Mouse (Mus musculus) adrenal gland, adult (tissue): Measurements from ENCODE around the gene Zfp296.

Experiments
- DNase-seq, 2 experiments: peaks; one replicate each; pipeline ENCODE4 v3.0.0; 2022 to 2023; ENCODE audit warnings: low spot score in 1 of 2; ENCODE audit not compliant: inconsistent age in 2 of 2

Gene Zfp296

GRCm38 (mm10) chr7:19577141-19577852 lies at the start of gene Zfp296, which contains the start of gene Gemin7:
TSS of gene Zfp296 (plus strand) at chr7:19577287.
TSS of gene Gemin7 (minus strand) at chr7:19577595.
- DNase-seq: peak in 1 of 2 experiments; percentile 65

- no peak for DNase-seq
Observed at GRCm38 (mm10) chr7:19531077-19531476, 46.0 kb upstream of the Zfp296 start.

- no peak for DNase-seq
Observed at GRCm38 (mm10) chr7:19532240-19532639, 44.8 kb upstream of the Zfp296 start.

- DNase-seq: peak in 1 of 2 experiments; percentile 69
Observed at GRCm38 (mm10) chr7:19534676-19535075, 42.4 kb upstream of the Zfp296 start.

- DNase-seq: peak in 1 of 2 experiments; percentile 33
Observed at GRCm38 (mm10) chr7:19540771-19541566, 36.1 kb upstream of the Zfp296 start.

GRCm38 (mm10) chr7:19541681-19542154 lies 35.4 kb upstream of the Zfp296 start:
- no peak for DNase-seq

- DNase-seq: peak; percentile 47 to 59
Observed at GRCm38 (mm10) chr7:19542155-19542691, 34.9 kb upstream of the Zfp296 start.

GRCm38 (mm10) chr7:19543584-19543983 lies 33.5 kb upstream of the Zfp296 start:
- DNase-seq: no peak

- no peak for DNase-seq
Observed at GRCm38 (mm10) chr7:19546007-19546406, 31.1 kb upstream of the Zfp296 start.

GRCm38 (mm10) chr7:19547344-19547969 lies 29.6 kb upstream of the Zfp296 start:
- no peak for DNase-seq

- no peak for DNase-seq
Observed at GRCm38 (mm10) chr7:19549394-19549793, 27.7 kb upstream of the Zfp296 start.

GRCm38 (mm10) chr7:19551634-19552033 lies 25.5 kb upstream of the Zfp296 start:
- no peak for DNase-seq

- DNase-seq: no peak
Observed at GRCm38 (mm10) chr7:19552443-19552842, 24.6 kb upstream of the Zfp296 start.

- DNase-seq: no peak
Observed at GRCm38 (mm10) chr7:19554168-19554567, 22.9 kb upstream of the Zfp296 start.

- DNase-seq: no peak
Observed at GRCm38 (mm10) chr7:19557086-19557485, 20.0 kb upstream of the Zfp296 start.

GRCm38 (mm10) chr7:19557982-19558900 lies 18.8 kb upstream of the Zfp296 start:
- DNase-seq: no peak

GRCm38 (mm10) chr7:19558965-19559364 lies 18.1 kb upstream of the Zfp296 start:
- no peak for DNase-seq

- DNase-seq: peak in 1 of 2 experiments; percentile 60
Observed at GRCm38 (mm10) chr7:19560491-19561260, 16.4 kb upstream of the Zfp296 start.

- no peak for DNase-seq
Observed at GRCm38 (mm10) chr7:19561431-19561764, 15.7 kb upstream of the Zfp296 start.
